Mouse (Mus musculus): ENCODE data around the gene Oser1.

DNA sequence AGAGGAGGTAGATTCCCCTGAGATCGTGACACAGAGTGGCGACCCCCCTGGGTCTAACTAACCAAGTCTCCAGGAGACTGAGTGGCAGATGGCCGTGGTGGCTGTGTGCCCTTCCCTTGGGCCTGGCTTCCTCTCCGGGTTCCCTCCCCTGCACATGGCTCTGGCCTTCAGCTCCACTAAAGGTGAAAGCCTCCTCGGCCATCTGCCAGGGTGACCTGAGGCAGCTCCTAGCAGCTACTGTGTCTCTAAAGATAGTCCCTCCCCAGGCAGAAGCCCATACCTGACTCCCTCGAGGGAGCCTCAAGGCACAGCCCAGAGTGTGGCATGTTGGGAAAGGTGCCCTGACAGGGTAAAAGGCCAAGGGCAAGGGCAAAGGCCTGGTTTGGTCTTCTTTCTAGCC, 19.0 kb upstream of the Oser1 start:
- TF ChIP-seq TAL1 (IDR thresholded peaks at IDR 0.05; ENCODE audit: low read length) (no peak), GATA1 (IDR thresholded peaks at IDR 0.05; ENCODE audit: low read length) (no peak)
